Mouse (Mus musculus): ENCODE results near the gene Mgat5.

DNA sequence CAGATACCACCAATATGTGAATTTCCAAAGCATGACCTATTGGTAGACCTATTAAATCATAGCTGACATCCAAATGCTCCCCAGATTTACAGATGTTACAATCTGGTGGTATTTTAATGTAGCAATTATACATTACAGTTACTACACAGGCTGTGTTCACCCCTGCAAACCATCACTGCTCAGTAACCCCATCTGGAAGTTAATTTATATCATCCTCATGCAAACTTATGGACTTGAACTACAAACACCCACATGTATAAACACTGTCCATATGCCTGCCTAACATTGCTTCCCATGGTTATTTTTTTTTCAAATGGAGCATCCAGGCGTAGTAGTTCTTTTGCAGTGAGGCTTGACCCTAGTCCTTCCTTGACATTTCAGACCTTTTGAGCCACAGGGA is 236.2 kb downstream of the Mgat5 start:
- TF ChIP-seq CTCF (IDR thresholded peaks at IDR 0.05; ENCODE audit: low read depth, low read length) (no peak), TAL1 (conservative IDR thresholded peaks at IDR 0.05; ENCODE audit: low read depth, low read length) (no peak), GATA2 (IDR thresholded peaks at IDR 0.05; ENCODE audit: borderline replicate concordance, low read depth, low read length) (no peak), GATA1 (IDR thresholded peaks at IDR 0.05; ENCODE audit: borderline replicate concordance, low read length) (no peak)

All from G1E (cell line).